Mouse (Mus musculus): ENCODE measurements around the gene Bag5. TPM values are rescaled to one million over a fixed set of nuclear protein-coding genes. Genes with fewer than 3 reads are reported as not detected.
A peak's percentile ranks its signal among the peaks of the same experiment; 100 is the strongest.

Gene Bag5
- polyA plus RNA-seq, 1 experiment from 2014 or later: 71.5 TPM

DNA sequence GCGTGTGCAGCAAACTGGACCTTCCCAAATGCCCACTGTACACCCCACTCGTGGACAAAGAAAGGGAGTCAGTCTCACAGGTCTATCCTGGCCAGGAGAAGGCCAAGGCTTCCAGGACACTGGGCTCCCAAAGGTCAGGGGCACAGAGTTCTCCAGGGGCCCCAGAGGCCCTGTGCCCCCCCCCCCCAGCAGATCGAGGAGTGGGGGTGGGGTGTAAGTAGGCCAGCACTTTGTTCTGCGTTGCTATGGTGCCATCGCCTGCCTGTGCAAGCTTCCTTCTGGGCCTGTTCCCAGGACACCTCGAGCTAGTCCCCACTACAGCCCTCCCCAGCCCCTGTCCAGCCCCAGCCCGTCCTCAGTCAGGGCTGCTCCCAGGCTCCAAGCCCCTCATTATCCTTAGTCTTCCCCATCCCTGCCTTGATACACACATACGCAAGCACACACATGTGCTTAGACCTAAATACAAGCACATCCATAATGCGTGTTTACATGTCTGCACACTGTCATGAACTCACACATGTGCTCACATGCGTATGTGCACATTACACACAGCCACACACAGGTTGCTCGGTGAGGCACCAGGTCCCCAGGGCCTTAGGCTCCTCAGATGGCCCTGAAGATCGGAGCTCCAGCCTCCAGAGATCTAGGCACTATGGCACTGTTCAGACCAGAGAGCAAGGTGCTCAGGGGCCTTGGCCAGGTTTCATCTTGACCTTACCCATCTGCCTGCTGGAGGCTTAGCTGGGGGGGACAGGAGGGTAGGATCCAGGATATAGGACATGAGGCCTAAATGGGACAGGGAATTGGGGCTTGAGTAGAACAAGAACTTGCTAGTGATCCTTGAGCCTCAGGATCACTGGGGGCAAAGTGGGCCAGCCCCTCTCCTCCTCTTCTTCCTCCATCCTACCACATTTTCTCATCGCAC is 17.9 kb downstream of the Bag5 start:
- peak overlapping the region; percentile 31 for H3K9ac ChIP-seq (replicated peaks; ENCODE audit: low read depth, low read length)
- H3K36me3 ChIP-seq (ENCODE audit: control insufficient read depth, insufficient read depth): no peaks in the 10 kb centered on the region
- H3K4me3 ChIP-seq (replicated peaks; ENCODE audit: low read length): no peak overlapping the region
- H3K27me3 ChIP-seq (replicated peaks; ENCODE audit: control insufficient read depth, insufficient read depth, low read length): no peaks in the 10 kb centered on the region
- H3K9me3 ChIP-seq (ENCODE audit: control insufficient read depth, low read length): no peaks in the 10 kb centered on the region
- H3K4me1 ChIP-seq (replicated peaks; ENCODE audit: control insufficient read depth, insufficient read depth, low read length): peaks cover 40% of the 10 kb centered on the region
- H3K4me2 ChIP-seq (ENCODE audit: low read length): peak overlapping the region; percentile 43; the same call in 1 of the 2 replicates
- peak; percentile 51 for ATAC-seq
- peak overlapping the region; percentile 91 for H3K27ac ChIP-seq (ENCODE audit: low read length)
- 22% methylated on average over 13 of the region's 13 CpGs for WGBS

DNA sequence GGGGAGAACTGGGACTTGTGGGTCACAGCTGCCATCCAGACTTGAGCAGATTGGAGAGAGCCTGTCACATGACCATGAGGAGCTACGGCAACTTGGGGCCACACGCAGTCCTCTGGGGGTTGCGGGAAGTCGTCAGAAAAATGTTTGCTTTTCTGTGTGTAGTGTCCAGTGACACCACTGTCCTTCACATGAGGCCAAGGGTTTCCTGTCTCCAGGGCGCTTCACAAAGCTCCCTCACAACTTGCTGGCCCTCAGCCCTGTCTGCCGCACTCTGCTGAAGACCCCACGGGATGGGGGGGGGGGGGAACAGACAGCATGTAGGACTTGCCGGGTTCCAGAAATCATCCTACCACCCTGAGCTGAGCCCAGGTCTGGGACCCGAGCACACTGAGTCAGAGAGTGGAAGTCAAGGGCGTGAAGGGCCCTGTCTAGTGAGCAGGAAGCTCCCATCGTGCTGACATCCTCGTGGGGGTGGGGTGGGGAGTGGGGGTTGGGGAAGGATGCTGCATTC is 18.7 kb downstream of the Bag5 start:
- peak overlapping the region; percentile 91 for H3K27ac ChIP-seq (ENCODE audit: low read length)
- H3K27me3 ChIP-seq (replicated peaks; ENCODE audit: control insufficient read depth, insufficient read depth, low read length): no peaks in the 10 kb centered on the region
- H3K9ac ChIP-seq (replicated peaks; ENCODE audit: low read depth, low read length): peak overlapping the region; percentile 45
- 2% methylated on average over 12 of the region's 12 CpGs for WGBS
- no peaks in the 10 kb centered on the region for H3K36me3 ChIP-seq (ENCODE audit: control insufficient read depth, insufficient read depth)
- peak overlapping the region; percentile 43 for H3K4me2 ChIP-seq (ENCODE audit: low read length)
- no peaks in the 10 kb centered on the region for H3K9me3 ChIP-seq (ENCODE audit: control insufficient read depth, low read length)
- peaks cover 40% of the 10 kb centered on the region for H3K4me1 ChIP-seq (replicated peaks; ENCODE audit: control insufficient read depth, insufficient read depth, low read length)
- no peak overlapping the region for H3K4me3 ChIP-seq (replicated peaks; ENCODE audit: low read length)
- peak; percentile 19 for ATAC-seq

DNA sequence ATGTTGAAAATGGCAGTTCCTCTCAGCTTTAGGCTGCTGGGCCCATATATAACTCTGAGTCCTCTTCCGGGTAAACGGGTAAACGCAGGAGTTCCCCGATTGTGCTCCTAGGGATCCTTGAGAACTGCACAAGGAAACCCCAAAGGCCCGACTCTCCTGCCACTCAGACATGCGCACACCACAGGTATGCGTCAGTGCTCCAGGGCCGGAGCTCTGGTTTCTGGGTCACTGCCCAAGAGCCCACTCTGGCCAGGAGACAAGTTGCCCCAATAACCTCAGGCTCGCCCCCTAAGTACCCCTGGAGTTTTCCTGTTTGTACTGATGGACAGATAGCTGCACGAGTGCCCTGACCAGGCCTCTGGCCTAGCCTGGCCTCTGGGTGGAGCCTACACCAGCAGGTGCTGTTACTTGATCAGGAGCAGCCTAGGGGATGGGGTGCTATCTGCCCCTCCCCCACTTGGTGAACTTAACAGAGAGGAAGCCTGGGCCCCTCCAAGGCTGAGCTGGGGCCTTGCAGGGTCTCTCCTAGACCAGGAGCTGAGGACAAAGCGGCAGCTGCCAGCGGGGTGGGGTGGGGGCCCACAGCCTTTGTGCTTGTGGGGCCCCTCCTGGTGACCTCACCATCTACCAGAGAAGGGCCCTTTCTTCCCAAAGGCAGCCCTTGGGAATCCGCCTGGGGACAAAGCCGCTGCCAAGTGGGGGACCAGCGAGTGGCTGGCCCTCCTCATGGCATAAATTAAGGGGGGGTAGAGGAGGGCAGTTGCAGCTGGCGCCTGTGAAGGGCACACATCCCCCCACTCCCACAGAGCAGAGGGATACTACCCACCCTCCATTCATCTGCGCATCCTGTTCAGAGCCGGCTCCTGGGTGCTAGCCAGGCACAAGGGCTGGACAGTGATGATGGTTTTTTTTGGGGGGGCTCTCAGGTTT is 19.5 kb downstream of the Bag5 start:
- peaks cover 40% of the 10 kb centered on the region for H3K4me1 ChIP-seq (replicated peaks; ENCODE audit: control insufficient read depth, insufficient read depth, low read length)
- no peaks in the 10 kb centered on the region for H3K9me3 ChIP-seq (ENCODE audit: control insufficient read depth, low read length)
- H3K27ac ChIP-seq (ENCODE audit: low read length): peak overlapping the region; percentile 91
- 3% methylated on average over 18 of the region's 18 CpGs for WGBS
- peak overlapping the region; percentile 45 for H3K9ac ChIP-seq (replicated peaks; ENCODE audit: low read depth, low read length)
- H3K4me2 ChIP-seq (ENCODE audit: low read length): peak overlapping the region; percentile 43
- H3K4me3 ChIP-seq (replicated peaks; ENCODE audit: low read length): no peak overlapping the region
- no peaks in the 10 kb centered on the region for H3K27me3 ChIP-seq (replicated peaks; ENCODE audit: control insufficient read depth, insufficient read depth, low read length)
- H3K36me3 ChIP-seq (ENCODE audit: control insufficient read depth, insufficient read depth): no peaks in the 10 kb centered on the region
- peak; percentile 86 for ATAC-seq

DNA sequence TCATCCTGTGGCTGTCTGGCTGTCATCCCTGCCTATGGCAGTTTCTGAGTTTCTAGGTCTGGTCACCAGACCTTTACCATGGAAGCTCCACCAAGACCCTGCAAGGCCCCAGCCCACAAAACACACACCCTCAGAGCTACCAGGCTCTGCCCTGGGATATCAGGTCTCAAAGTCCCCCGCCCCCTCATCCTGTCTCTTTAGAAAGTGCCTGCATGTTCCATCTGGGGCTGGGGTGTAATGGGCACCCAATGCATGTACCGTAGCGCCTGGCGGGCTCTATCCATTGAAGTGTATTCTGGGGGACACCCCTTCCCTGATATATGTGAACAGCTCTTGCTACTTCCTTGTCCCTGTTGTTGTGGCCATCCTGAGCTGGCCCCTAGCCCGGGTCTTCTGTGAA is 20.2 kb downstream of the Bag5 start:
- no peak for ATAC-seq
- no peak overlapping the region for H3K9ac ChIP-seq (replicated peaks; ENCODE audit: low read depth, low read length)

DNA sequence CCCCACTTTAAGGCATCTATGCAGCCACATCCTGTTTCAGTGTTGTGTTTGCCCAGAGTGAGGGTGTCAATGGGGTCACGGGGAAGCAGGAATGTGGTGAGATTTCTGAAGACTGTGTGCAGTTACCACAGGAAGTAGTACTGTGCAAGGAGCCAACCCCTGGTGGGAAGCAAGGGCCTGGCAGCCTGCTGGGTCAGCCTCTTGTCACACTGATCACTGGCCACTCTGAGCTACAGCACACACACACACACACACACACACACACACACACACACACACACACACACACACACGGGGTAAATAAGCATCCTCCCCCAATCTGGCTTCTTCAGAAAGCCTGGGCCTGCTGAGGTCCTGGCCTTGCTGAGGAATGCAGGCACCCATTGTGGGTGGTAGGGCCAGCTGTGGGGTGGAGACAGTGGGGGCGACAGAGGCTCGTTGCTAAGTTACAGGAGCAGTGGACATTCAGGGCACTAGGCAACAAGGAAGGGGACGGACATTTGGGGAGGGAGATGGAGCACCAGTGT is 21.6 kb downstream of the Bag5 start:
- Histone ChIP-seq H3K4me2 (ENCODE audit: low read length) (no peak overlapping the region), H3K27ac (ENCODE audit: low read length) (peak overlapping the region; percentile 64), H3K36me3 (ENCODE audit: control insufficient read depth, insufficient read depth) (no peaks in the 10 kb centered on the region), H3K4me3 (replicated peaks; ENCODE audit: low read length) (no peak overlapping the region), H3K9me3 (ENCODE audit: control insufficient read depth, low read length) (no peaks in the 10 kb centered on the region), H3K9ac (replicated peaks; ENCODE audit: low read depth, low read length) (no peak overlapping the region), H3K4me1 (replicated peaks; ENCODE audit: control insufficient read depth, insufficient read depth, low read length) (peaks cover 54% of the 10 kb centered on the region), H3K27me3 (replicated peaks; ENCODE audit: control insufficient read depth, insufficient read depth, low read length) (no peaks in the 10 kb centered on the region)
- 13% methylated on average over 5 of the region's 5 CpGs for WGBS
- no peak for ATAC-seq

More for the DNA sequence above, 20.2 kb downstream of the Bag5 start:
- Histone ChIP-seq H3K4me1 (replicated peaks; ENCODE audit: control insufficient read depth, insufficient read depth, low read length) (peaks cover 44% of the 10 kb centered on the region), H3K4me3 (replicated peaks; ENCODE audit: low read length) (no peak overlapping the region), H3K27ac (ENCODE audit: low read length) (peak overlapping the region; percentile 91), H3K27me3 (replicated peaks; ENCODE audit: control insufficient read depth, insufficient read depth, low read length) (no peaks in the 10 kb centered on the region), H3K36me3 (ENCODE audit: control insufficient read depth, insufficient read depth) (no peaks in the 10 kb centered on the region), H3K9me3 (ENCODE audit: control insufficient read depth, low read length) (no peaks in the 10 kb centered on the region), H3K4me2 (ENCODE audit: low read length) (no peak overlapping the region)
- WGBS: 60% methylated on average over 5 of the region's 5 CpGs

DNA sequence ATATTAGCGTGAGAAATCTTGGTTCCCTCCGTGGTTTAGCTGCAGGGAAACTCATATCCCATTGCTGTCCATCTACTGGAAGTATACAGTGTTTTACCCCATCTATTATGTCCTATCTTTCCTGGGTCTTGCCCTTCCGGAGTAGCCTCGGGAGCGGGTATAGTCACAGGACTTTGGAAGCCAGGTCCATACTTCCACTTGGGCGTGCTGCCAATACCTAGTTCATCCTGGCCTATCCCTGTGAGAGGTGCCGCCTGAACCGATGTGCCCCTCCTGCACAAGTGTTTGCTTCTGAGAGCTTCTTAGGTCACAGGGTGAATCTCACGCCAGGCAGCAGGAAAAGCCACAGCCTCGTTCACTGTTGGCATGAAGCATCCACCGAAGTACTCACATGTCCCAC is 23.6 kb downstream of the Bag5 start:
- Histone ChIP-seq H3K4me3 (replicated peaks; ENCODE audit: low read length) (no peak overlapping the region), H3K36me3 (ENCODE audit: control insufficient read depth, insufficient read depth) (no peaks in the 10 kb centered on the region), H3K4me2 (ENCODE audit: low read length) (no peak overlapping the region), H3K27me3 (replicated peaks; ENCODE audit: control insufficient read depth, insufficient read depth, low read length) (no peaks in the 10 kb centered on the region), H3K9ac (replicated peaks; ENCODE audit: low read depth, low read length) (no peak overlapping the region), H3K27ac (ENCODE audit: low read length) (no peak overlapping the region), H3K4me1 (replicated peaks; ENCODE audit: control insufficient read depth, insufficient read depth, low read length) (peaks cover 38% of the 10 kb centered on the region), H3K9me3 (ENCODE audit: control insufficient read depth, low read length) (no peaks in the 10 kb centered on the region)
- ATAC-seq: no peak
- 82% methylated on average over 11 of the region's 11 CpGs for WGBS

DNA sequence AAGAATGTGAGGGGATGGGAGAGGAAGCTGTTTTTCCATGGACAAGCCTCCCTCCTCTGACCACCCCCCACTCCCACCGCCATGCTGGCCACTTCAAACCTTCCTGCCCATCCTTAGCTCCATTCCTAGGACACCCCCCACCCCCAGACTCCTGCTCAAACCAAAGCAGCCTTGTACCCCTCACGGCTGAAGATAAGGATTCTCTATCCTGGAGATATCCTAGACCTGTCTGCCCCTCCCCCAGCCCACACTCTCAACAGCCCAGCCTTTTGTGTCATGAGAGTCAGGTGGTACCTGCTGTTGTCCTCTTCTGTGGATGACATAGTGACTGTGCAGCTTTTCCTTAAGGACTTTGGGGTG is 25.0 kb downstream of the Bag5 start:
- no peak overlapping the region for H3K4me2 ChIP-seq (ENCODE audit: low read length)
- no peaks in the 10 kb centered on the region for H3K36me3 ChIP-seq (ENCODE audit: control insufficient read depth, insufficient read depth)
- H3K4me1 ChIP-seq (replicated peaks; ENCODE audit: control insufficient read depth, insufficient read depth, low read length): peaks cover 26% of the 10 kb centered on the region
- 49% methylated on average over 2 of the region's 2 CpGs for WGBS
- H3K9ac ChIP-seq (replicated peaks; ENCODE audit: low read depth, low read length): peak overlapping the region; percentile 37; the same call in 1 of the 2 replicates
- no peaks in the 10 kb centered on the region for H3K9me3 ChIP-seq (ENCODE audit: control insufficient read depth, low read length)
- H3K27me3 ChIP-seq (replicated peaks; ENCODE audit: control insufficient read depth, insufficient read depth, low read length): no peaks in the 10 kb centered on the region
- H3K4me3 ChIP-seq (replicated peaks; ENCODE audit: low read length): no peak overlapping the region
- no peak for ATAC-seq
- peak overlapping the region; percentile 85 for H3K27ac ChIP-seq (ENCODE audit: low read length)

DNA sequence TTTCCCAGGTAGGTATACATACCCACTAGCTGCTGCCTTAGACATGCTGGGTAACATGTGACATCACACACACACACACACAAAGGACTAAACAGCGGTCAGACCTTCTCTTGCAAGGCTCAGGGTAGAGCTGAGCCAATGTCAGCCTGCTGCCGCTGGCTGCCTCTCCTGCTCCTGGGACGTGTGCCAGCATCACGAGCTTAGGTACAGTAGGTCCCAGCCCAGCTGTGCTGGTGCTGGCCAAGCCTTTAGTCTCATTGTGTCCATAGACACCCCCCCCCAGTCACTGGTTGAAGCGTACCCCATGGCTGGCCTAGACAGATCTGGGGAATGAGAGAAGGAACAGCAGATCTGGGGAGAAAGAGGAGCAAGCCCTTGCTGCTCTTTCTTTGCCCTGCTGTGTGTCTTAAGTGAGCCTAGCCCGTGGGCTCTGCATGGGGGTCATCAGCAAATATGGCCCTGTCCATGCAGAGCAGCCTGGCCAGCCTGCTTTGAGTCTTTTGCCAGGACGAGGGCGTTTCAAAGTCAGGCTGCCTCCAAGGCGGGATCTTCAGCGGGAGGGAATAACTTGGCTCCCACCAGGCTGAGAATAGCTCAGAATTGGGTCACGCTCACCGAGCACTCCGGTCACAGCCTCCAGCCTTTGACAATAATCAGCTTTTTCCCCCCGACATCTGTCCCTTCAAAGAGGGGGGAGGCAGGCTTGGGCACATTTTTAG is 25.5 kb downstream of the Bag5 start:
- no peak overlapping the region for H3K4me2 ChIP-seq (ENCODE audit: low read length)
- H3K4me1 ChIP-seq (replicated peaks; ENCODE audit: control insufficient read depth, insufficient read depth, low read length): peaks cover 20% of the 10 kb centered on the region
- peak; percentile 79 for ATAC-seq
- H3K27ac ChIP-seq (ENCODE audit: low read length): peak overlapping the region; percentile 85
- no peaks in the 10 kb centered on the region for H3K9me3 ChIP-seq (ENCODE audit: control insufficient read depth, low read length)
- no peaks in the 10 kb centered on the region for H3K27me3 ChIP-seq (replicated peaks; ENCODE audit: control insufficient read depth, insufficient read depth, low read length)
- peak overlapping the region; percentile 37; the same call in 1 of the 2 replicates for H3K9ac ChIP-seq (replicated peaks; ENCODE audit: low read depth, low read length)
- H3K4me3 ChIP-seq (replicated peaks; ENCODE audit: low read length): no peak overlapping the region
- WGBS: 8% methylated on average over 14 of the region's 14 CpGs
- no peaks in the 10 kb centered on the region for H3K36me3 ChIP-seq (ENCODE audit: control insufficient read depth, insufficient read depth)

Measured in forebrain, embryonic 16.5 days (tissue).